Mouse (Mus musculus): ENCODE data around the gene H2al2a.

H2al2a gene

GRCm38 (mm10) chr2:17996858-17997257 lies at the start of gene H2al2a:
Gene H2al2a, minus strand, starts transcription at chr2:17996958.
- no peak for DNase-seq (ENCODE audit: low read depth, low spot score)

- no peak for DNase-seq (ENCODE audit: low read depth, low spot score)
Measured at GRCm38 (mm10) chr2:18046186-18046585, 49.4 kb upstream of the H2al2a start.

- DNase-seq (ENCODE audit: low read depth, low spot score), result no peak
Measured at GRCm38 (mm10) chr2:18045781-18046181, 49.0 kb upstream of the H2al2a start.

GRCm38 (mm10) chr2:18045143-18045780 lies 48.5 kb upstream of the H2al2a start:
- no peak for DNase-seq (ENCODE audit: low read depth, low spot score)

- no peak for DNase-seq (ENCODE audit: low read depth, low spot score)
Measured at GRCm38 (mm10) chr2:18041199-18041885, 44.6 kb upstream of the H2al2a start.

- DNase-seq (ENCODE audit: low read depth, low spot score), result no peak
Measured at GRCm38 (mm10) chr2:18040347-18041160, 43.8 kb upstream of the H2al2a start.

- no peak for DNase-seq (ENCODE audit: low read depth, low spot score)
Measured at GRCm38 (mm10) chr2:18039566-18040290, 43.0 kb upstream of the H2al2a start.

GRCm38 (mm10) chr2:18038895-18039371 lies 42.2 kb upstream of the H2al2a start:
- no peak for DNase-seq (ENCODE audit: low read depth, low spot score)

GRCm38 (mm10) chr2:18038141-18038752 lies 41.5 kb upstream of the H2al2a start:
- no peak for DNase-seq (ENCODE audit: low read depth, low spot score)

GRCm38 (mm10) chr2:18037491-18037890 lies 40.7 kb upstream of the H2al2a start, which contains the start of gene A930004D18Rik:
Gene A930004D18Rik, minus strand, starts transcription at chr2:18037737.
- no peak for DNase-seq (ENCODE audit: low read depth, low spot score)

GRCm38 (mm10) chr2:18034371-18035250 lies 37.9 kb upstream of the H2al2a start:
- no peak for DNase-seq (ENCODE audit: low read depth, low spot score)

GRCm38 (mm10) chr2:18033166-18034108 lies 36.7 kb upstream of the H2al2a start:
- DNase-seq (ENCODE audit: low read depth, low spot score), result no peak

GRCm38 (mm10) chr2:18032538-18032895 lies 35.8 kb upstream of the H2al2a start:
- no peak for DNase-seq (ENCODE audit: low read depth, low spot score)

- peak; percentile 39 for DNase-seq (ENCODE audit: low read depth, low spot score)
Measured at GRCm38 (mm10) chr2:18031831-18032537, 35.2 kb upstream of the H2al2a start.

- DNase-seq (ENCODE audit: low read depth, low spot score), result peak; percentile 39
Measured at GRCm38 (mm10) chr2:18031271-18031821, 34.6 kb upstream of the H2al2a start.

GRCm38 (mm10) chr2:18030581-18030980 lies 33.8 kb upstream of the H2al2a start:
- DNase-seq (ENCODE audit: low read depth, low spot score), result no peak

- DNase-seq (ENCODE audit: low read depth, low spot score), result no peak
Measured at GRCm38 (mm10) chr2:18029656-18030055, 32.9 kb upstream of the H2al2a start.
